Mouse (Mus musculus) hindbrain, embryonic 12.5 days (tissue): ENCODE results near the gene Casp9. TPM values are rescaled to one million over a fixed set of nuclear protein-coding genes. Genes with fewer than 3 reads are reported as not detected.

Source experiments
- ATAC-seq: fragments of 200-750 bp; cut with Nextera tagmentation; 2 replicates; pipeline ENCODE4 v1.8.0; 2017; ENCODE audit warnings: moderate TSS enrichment; ENCODE audit not compliant: low FRiP score
- H3K27ac ChIP-seq: fragments of 300-500 bp; sonication (generic); 2 replicates; pipeline ENCODE4 v1.5.1; 2016; ENCODE audit warnings: mild to moderate bottlenecking
- H3K27me3 ChIP-seq: fragments of 300-500 bp; sonication (generic); 2 replicates; pipeline ENCODE4 v1.6.1; 2016; ENCODE audit warnings: mild to moderate bottlenecking
- H3K36me3 ChIP-seq: fragments of 300-500 bp; sonication (generic); 2 replicates; pipeline ENCODE4 v1.6.1; 2016; ENCODE audit warnings: mild to moderate bottlenecking
- H3K4me1 ChIP-seq: fragments of 300-500 bp; sonication (generic); 2 replicates; pipeline ENCODE4 v1.6.1; 2016
- H3K4me2 ChIP-seq: fragments of 300-500 bp; sonication (generic); replicated peaks from 2 replicates; pipeline ENCODE4 v1.6.1; 2016; ENCODE audit warnings: mild to moderate bottlenecking
- H3K4me3 ChIP-seq: fragments of 300-500 bp; sonication (generic); 2 replicates; pipeline ENCODE4 v1.5.1; 2016; ENCODE audit warnings: mild to moderate bottlenecking
- H3K9ac ChIP-seq: fragments of 300-500 bp; sonication (generic); 2 replicates; pipeline ENCODE4 v1.6.1; 2016; ENCODE audit warnings: mild to moderate bottlenecking, moderate library complexity
- H3K9me3 ChIP-seq: fragments of 300-500 bp; sonication (generic); replicated peaks from 2 replicates; pipeline ENCODE4 v1.6.1; 2016; ENCODE audit warnings: mild to moderate bottlenecking
- WGBS: fragments of 180-500 bp; shearing (Covaris S2); methylation state at CpG from one replicate; pipeline ENCODE4 v1.1.7; 2016; 5-methylcytosine and 5-hydroxymethylcytosine counted together
- polyA plus RNA-seq: library from polyadenylated mRNA; unstranded; fragments of >200 nt; fragmentation: Nextera tagmentation; extraction: Ambion mirVana; gene quantifications from 2 replicates; pipeline ENCODE4 v1.2.1, GENCODE M21; 2016

Casp9 gene
- polyA plus RNA-seq, 1 experiment from 2014 or later, result 23.6 TPM

- no peak overlapping the region for H3K4me3 ChIP-seq
- H3K4me2 ChIP-seq, result no peak overlapping the region
- no peaks in the 10 kb centered on the region for H3K4me1 ChIP-seq
- 95% methylated on average over 8 of the region's 8 CpGs for WGBS
- no peaks in the 10 kb centered on the region for H3K9me3 ChIP-seq
- no peak for ATAC-seq
- no peak overlapping the region for H3K9ac ChIP-seq
- H3K27ac ChIP-seq, result no peak overlapping the region
- peaks cover 73% of the 10 kb centered on the region for H3K36me3 ChIP-seq
- H3K27me3 ChIP-seq, result no peaks in the 10 kb centered on the region
These were observed 12.5 kb downstream of the Casp9 start for GRCm38 (mm10) chr4:141805886-141806285.

- H3K27ac ChIP-seq, result no peak overlapping the region
These were observed 16.5 kb downstream of the Casp9 start for GRCm38 (mm10) chr4:141809850-141810464.

GRCm38 (mm10) chr4:141810975-141811374, 17.6 kb downstream of the Casp9 start:
- H3K36me3 ChIP-seq, result peaks cover 82% of the 10 kb centered on the region
- WGBS, result 93% methylated on average over 2 of the region's 2 CpGs
- H3K27ac ChIP-seq, result no peak overlapping the region; the same call in 1 of the 2 replicates
- H3K27me3 ChIP-seq, result no peaks in the 10 kb centered on the region
- H3K4me2 ChIP-seq, result no peak overlapping the region
- H3K9me3 ChIP-seq, result no peaks in the 10 kb centered on the region
- 0 out of 2 replicates have a peak, but pooled peaks cover under 1% of the 10 kb centered on the region for H3K4me1 ChIP-seq
- ATAC-seq, result no peak
- H3K9ac ChIP-seq, result no peak overlapping the region
- H3K4me3 ChIP-seq, result no peak overlapping the region

More at GRCm38 (mm10) chr4:141809850-141810464, 16.5 kb downstream of the Casp9 start:
- no peak overlapping the region for H3K4me3 ChIP-seq
- ATAC-seq, result peak; percentile 51; the same call in 1 of the 2 replicates
- H3K4me1 ChIP-seq, result no peaks in the 10 kb centered on the region
- whole genome bisulfite sequencing, result 80% methylated on average over 8 of the region's 8 CpGs
- H3K4me2 ChIP-seq, result no peak overlapping the region
- no peak overlapping the region for H3K9ac ChIP-seq
- no peaks in the 10 kb centered on the region for H3K9me3 ChIP-seq
- no peaks in the 10 kb centered on the region for H3K27me3 ChIP-seq
- H3K36me3 ChIP-seq, result peaks cover 86% of the 10 kb centered on the region

- no peak overlapping the region for H3K4me2 ChIP-seq
- no peaks in the 10 kb centered on the region for H3K27me3 ChIP-seq
- H3K4me1 ChIP-seq, result 0 out of 2 replicates have a peak, but pooled peaks cover 4% of the 10 kb centered on the region
- no peak overlapping the region for H3K27ac ChIP-seq
- WGBS, result 95% methylated on average over 7 of the region's 7 CpGs
- no peak overlapping the region for H3K4me3 ChIP-seq
- H3K9ac ChIP-seq, result no peak overlapping the region
- H3K9me3 ChIP-seq, result no peaks in the 10 kb centered on the region
- no peak for ATAC-seq
- peaks cover 78% of the 10 kb centered on the region for H3K36me3 ChIP-seq
These were observed 18.0 kb downstream of the Casp9 start for GRCm38 (mm10) chr4:141811375-141811774.

DNA sequence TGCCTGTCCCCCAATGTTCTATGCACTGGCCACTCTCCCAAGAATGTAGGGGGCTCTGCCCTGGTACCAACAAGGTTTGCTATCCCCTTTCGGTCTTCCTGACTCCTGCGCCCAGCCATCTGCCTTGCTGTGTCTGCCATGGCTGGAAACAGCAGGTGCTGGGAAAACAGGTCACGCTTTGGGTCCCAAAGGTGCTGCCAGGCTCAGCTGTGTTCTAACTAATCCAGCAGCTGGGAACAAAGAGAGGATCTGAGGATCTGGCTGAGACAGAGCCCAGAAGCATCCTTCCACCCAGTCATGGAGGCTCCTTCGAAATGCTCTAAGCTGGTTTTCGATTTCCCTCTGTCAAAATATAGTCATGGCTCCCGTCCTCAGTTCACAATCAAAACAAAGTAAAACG, 22.9 kb downstream of the Casp9 start:
- H3K4me1 ChIP-seq, result peaks cover 13% of the 10 kb centered on the region
- H3K4me3 ChIP-seq, result no peak overlapping the region
- H3K9ac ChIP-seq, result no peak overlapping the region
- no peak overlapping the region for H3K4me2 ChIP-seq
- 75% methylated on average over 7 of the region's 7 CpGs for WGBS
- H3K9me3 ChIP-seq, result no peaks in the 10 kb centered on the region
- H3K27me3 ChIP-seq, result no peaks in the 10 kb centered on the region
- no peak for ATAC-seq
- peaks cover 32% of the 10 kb centered on the region for H3K36me3 ChIP-seq
- peak overlapping the region; percentile 42; the same call in 1 of the 2 replicates for H3K27ac ChIP-seq

- no peak for ATAC-seq
These were observed 23.6 kb downstream of the Casp9 start for GRCm38 (mm10) chr4:141816776-141817655.

GRCm38 (mm10) chr4:141817706-141818105, 24.3 kb downstream of the Casp9 start:
- no peak for ATAC-seq

More at GRCm38 (mm10) chr4:141816776-141817655, 23.6 kb downstream of the Casp9 start:
- Histone ChIP-seq H3K36me3 (peaks cover 25% of the 10 kb centered on the region), H3K9me3 (no peaks in the 10 kb centered on the region), H3K4me2 (no peak overlapping the region), H3K4me3 (no peak overlapping the region), H3K9ac (no peak overlapping the region), H3K27me3 (no peaks in the 10 kb centered on the region), H3K27ac (no peak overlapping the region), H3K4me1 (peaks cover 13% of the 10 kb centered on the region)
- 61% methylated on average over 14 of the region's 14 CpGs for WGBS

DNA sequence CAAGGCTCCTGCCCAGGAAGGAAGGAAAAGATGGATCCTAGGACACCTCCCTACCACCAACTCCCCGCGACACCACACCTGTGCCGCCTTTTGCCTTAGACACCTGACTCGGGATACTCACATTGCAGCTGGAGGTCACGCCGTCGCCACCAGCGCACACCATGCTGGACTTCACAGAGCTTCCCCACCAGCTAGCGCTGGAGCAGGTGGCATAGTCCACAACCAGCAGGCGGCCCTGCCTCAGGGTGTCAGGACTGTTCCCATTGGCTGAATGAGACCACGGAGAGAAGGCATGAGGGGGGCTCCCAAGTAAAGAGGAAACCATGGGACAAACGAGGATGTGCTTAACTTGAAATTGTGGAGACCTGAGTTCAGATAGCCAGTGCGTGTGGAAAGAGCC, 25.4 kb downstream of the Casp9 start:
- ATAC-seq, result no peak
- Histone ChIP-seq H3K36me3 (peaks cover 11% of the 10 kb centered on the region), H3K4me3 (no peak overlapping the region), H3K27ac (no peak overlapping the region), H3K9me3 (no peaks in the 10 kb centered on the region), H3K27me3 (no peaks in the 10 kb centered on the region), H3K4me1 (peaks cover 13% of the 10 kb centered on the region), H3K9ac (no peak overlapping the region), H3K4me2 (no peak overlapping the region)
- 86% methylated on average over 13 of the region's 13 CpGs for WGBS

More at GRCm38 (mm10) chr4:141817706-141818105, 24.3 kb downstream of the Casp9 start:
- Histone ChIP-seq H3K27me3 (no peaks in the 10 kb centered on the region), H3K4me2 (no peak overlapping the region), H3K4me3 (no peak overlapping the region), H3K9ac (no peak overlapping the region), H3K36me3 (peaks cover 20% of the 10 kb centered on the region), H3K27ac (no peak overlapping the region), H3K9me3 (no peaks in the 10 kb centered on the region), H3K4me1 (peaks cover 13% of the 10 kb centered on the region)
- WGBS, result 56% methylated on average over 10 of the region's 10 CpGs

DNA sequence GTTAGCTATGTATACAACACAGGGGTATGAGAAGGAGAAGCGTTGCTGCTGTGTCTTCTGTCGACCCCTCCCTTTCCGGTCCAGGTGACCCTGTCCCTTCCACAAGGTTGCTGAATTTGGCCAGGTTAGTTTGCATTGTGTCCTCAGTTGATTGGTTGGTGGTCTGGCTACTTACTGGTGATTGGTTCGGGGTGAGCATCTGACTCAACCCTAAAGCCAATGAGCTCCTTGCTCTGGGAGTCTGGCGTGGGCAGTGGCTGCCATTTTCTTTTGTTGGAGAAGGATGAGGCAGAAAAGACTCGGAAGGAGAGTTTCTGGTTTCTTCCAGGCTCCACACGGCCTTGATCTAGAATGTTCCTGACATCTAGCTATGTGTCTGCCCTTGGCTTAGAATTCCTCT, 25.9 kb downstream of the Casp9 start:
- Histone ChIP-seq H3K36me3 (peaks cover 7% of the 10 kb centered on the region), H3K9ac (no peak overlapping the region), H3K27ac (no peak overlapping the region), H3K4me2 (no peak overlapping the region), H3K9me3 (no peaks in the 10 kb centered on the region), H3K27me3 (no peaks in the 10 kb centered on the region), H3K4me1 (peaks cover 13% of the 10 kb centered on the region), H3K4me3 (no peak overlapping the region)
- no peak for ATAC-seq
- WGBS, result 97% methylated on average over 7 of the region's 7 CpGs

- no peak overlapping the region for H3K9ac ChIP-seq
- no peak overlapping the region for H3K27ac ChIP-seq
- H3K4me1 ChIP-seq, result peaks cover 10% of the 10 kb centered on the region
- H3K9me3 ChIP-seq, result no peaks in the 10 kb centered on the region
- no peak overlapping the region for H3K4me2 ChIP-seq
- 70% methylated on average over 3 of the region's 3 CpGs for WGBS
- no peak overlapping the region for H3K4me3 ChIP-seq
- H3K27me3 ChIP-seq, result no peaks in the 10 kb centered on the region
- no peak for ATAC-seq
- no peaks in the 10 kb centered on the region for H3K36me3 ChIP-seq
These were observed 27.8 kb downstream of the Casp9 start for GRCm38 (mm10) chr4:141821178-141821577.

DNA sequence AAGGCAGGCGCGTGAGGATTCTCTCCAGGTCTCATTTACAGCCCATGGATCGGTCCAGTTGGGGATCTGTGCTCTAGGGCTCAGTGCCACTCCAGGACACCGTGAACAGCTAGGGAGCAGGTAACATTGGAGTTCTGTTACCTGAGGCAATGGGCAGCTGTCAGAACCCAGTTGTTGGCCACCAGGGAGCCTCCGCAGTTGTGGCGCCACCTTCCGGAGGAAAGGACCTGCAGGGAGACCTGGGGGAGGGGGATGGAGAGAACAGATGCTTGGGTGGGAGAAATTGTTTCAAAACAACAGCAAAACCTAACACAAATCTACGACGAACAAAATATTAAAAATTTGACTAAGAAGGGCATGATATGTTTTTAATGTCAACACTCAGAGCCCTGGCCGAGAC, 28.7 kb downstream of the Casp9 start:
- no peak overlapping the region for H3K4me2 ChIP-seq
- no peaks in the 10 kb centered on the region for H3K36me3 ChIP-seq
- H3K9me3 ChIP-seq, result no peaks in the 10 kb centered on the region
- WGBS, result 84% methylated on average over 10 of the region's 10 CpGs
- no peak for ATAC-seq
- H3K27me3 ChIP-seq, result no peaks in the 10 kb centered on the region
- no peak overlapping the region for H3K4me3 ChIP-seq
- H3K9ac ChIP-seq, result no peak overlapping the region
- H3K27ac ChIP-seq, result no peak overlapping the region
- H3K4me1 ChIP-seq, result peaks cover 5% of the 10 kb centered on the region

DNA sequence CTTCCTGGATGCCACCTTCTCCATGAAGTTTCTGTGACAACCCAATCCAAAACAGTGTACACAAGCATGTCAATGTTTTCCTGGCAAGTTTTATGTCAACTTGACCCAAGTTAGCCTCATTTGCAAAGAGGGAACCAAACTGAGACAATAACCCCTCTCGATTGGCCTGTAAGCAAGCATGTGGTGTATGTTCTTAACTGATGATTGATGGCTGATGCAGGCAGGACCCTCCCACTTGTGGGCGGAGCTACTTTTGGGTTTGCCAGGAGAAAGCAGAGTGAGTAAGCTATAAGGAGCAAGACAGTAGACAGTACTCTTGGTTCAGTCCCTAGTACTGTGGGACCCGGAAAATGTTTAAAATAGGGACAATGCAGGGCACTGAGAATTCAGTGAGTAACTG, 29.6 kb downstream of the Casp9 start:
- 50% methylated on average over 3 of the region's 3 CpGs for WGBS
- Histone ChIP-seq H3K27me3 (no peaks in the 10 kb centered on the region), H3K4me3 (no peak overlapping the region), H3K9me3 (no peaks in the 10 kb centered on the region), H3K4me1 (no peaks in the 10 kb centered on the region), H3K9ac (no peak overlapping the region), H3K36me3 (no peaks in the 10 kb centered on the region), H3K27ac (no peak overlapping the region), H3K4me2 (no peak overlapping the region)
- ATAC-seq, result 0 out of 2 replicates have a peak, but pooled peaks have one; percentile 38
